Mouse (Mus musculus) splenic B cell, adult 2 months (primary cell): ENCODE measurements around the gene Meaf6.

Source experiments
- DNase-seq: peaks from one replicate; pipeline ENCODE4 v3.0.0-alpha.2; 2011; ENCODE audit warnings: low read depth, low spot score
- H3K27me3 ChIP-seq: 2 replicates; pipeline ENCODE4 v1.6.1; 2012; ENCODE audit warnings: mild to moderate bottlenecking, low read length, moderate library complexity, mixed read lengths; ENCODE audit not compliant: control insufficient read depth, poor library complexity, insufficient read depth, severe bottlenecking
- H3K36me3 ChIP-seq: 2 replicates; pipeline ENCODE4 v1.6.1; 2012; ENCODE audit warnings: mild to moderate bottlenecking, low read length, moderate library complexity, mixed read lengths; ENCODE audit not compliant: control insufficient read depth, poor library complexity, insufficient read depth, severe bottlenecking

Meaf6 gene

DNA sequence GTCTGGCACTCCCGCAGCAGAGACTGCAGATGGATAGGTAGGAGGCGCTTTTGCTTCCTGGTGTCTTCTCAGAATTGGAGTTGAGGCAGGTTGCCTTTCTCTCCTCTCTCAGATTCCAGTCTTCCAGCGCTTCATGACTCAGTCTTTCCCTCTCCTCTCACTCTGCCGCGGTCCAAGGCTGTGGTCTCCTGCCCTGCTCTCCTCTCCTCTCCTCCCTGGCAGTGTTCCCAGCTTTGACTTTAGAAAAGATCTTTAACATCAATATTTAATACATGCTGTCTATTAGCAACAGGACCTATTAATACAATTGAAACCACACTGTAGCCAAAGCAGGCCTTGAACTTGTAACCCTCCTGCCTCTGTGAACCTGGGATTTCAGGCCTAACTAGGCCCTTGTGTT lies 11.1 kb downstream of the Meaf6 start:
- no peaks in the 10 kb centered on the region for H3K27me3 ChIP-seq
- no peaks in the 10 kb centered on the region; the same call in 1 of the 2 replicates for H3K36me3 ChIP-seq
- no peak for DNase-seq

GRCm38 (mm10) chr4:125097412-125097811 lies 12.5 kb downstream of the Meaf6 start:
- no peaks in the 10 kb centered on the region for H3K36me3 ChIP-seq
- H3K27me3 ChIP-seq: no peaks in the 10 kb centered on the region

GRCm38 (mm10) chr4:125099458-125099857 lies 14.5 kb downstream of the Meaf6 start:
- peaks cover 3% of the 10 kb centered on the region; the same call in 1 of the 2 replicates for H3K36me3 ChIP-seq
- H3K27me3 ChIP-seq: no peaks in the 10 kb centered on the region
- peak; percentile 89 for DNase-seq

More at GRCm38 (mm10) chr4:125097412-125097811, 12.5 kb downstream of the Meaf6 start:
- DNase-seq: no peak

DNA sequence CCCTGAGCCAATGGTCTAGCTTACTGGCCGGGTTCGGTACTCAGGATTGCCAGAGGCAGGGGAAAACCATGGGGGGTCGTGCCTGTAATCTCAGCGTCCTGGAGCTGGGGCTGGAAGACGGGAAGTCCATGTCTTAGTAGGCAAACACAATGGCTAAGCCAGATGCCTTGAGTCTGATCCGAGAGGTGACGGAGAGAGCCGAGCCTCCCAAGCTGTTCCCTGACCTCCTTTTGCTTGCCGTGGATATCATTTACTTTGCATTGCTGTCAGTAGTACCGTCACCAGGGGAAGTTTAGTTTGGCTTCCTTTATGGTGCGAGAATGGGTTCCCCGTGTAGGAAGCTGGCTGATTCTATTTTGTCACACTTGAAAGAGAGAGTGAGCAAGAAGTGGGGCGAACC lies 16.4 kb downstream of the Meaf6 start:
- H3K27me3 ChIP-seq: no peaks in the 10 kb centered on the region
- H3K36me3 ChIP-seq: peaks cover 5% of the 10 kb centered on the region
- no peak for DNase-seq

DNA sequence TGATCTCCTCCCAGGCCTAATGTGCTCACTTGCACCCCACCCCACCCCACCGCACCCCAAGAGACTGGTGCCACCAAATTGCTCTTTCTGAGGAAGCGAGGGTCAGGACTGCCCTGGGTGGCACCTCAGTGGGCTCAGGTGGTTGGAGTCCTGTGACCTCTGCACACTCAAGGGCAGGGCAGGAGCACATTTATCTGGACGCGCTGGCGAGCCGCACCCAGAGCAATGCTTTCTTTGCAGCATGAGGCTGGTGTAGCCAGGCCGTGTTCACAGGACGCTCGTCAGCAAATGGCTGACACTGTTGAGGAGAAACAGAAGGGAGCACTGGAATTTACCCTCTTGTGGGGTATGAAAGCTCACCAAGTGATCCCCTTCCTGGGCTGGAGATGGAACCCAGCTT lies 20.4 kb downstream of the Meaf6 start:
- H3K27me3 ChIP-seq: no peaks in the 10 kb centered on the region
- DNase-seq: no peak
- H3K36me3 ChIP-seq: peaks cover 5% of the 10 kb centered on the region

GRCm38 (mm10) chr4:125114638-125115037 lies 29.7 kb downstream of the Meaf6 start:
- H3K27me3 ChIP-seq: no peaks in the 10 kb centered on the region
- H3K36me3 ChIP-seq: peaks cover 10% of the 10 kb centered on the region; the same call in 1 of the 2 replicates
- DNase-seq: peak; percentile 83

GRCm38 (mm10) chr4:125115081-125115480 lies 30.1 kb downstream of the Meaf6 start:
- Histone ChIP-seq H3K27me3 (no peaks in the 10 kb centered on the region), H3K36me3 (peaks cover 14% of the 10 kb centered on the region)
- DNase-seq: peak; percentile 42

- no peaks in the 10 kb centered on the region for H3K27me3 ChIP-seq
- H3K36me3 ChIP-seq: peaks cover 17% of the 10 kb centered on the region
- DNase-seq: no peak
These were observed 30.8 kb downstream of the Meaf6 start for GRCm38 (mm10) chr4:125115710-125116089.

DNA sequence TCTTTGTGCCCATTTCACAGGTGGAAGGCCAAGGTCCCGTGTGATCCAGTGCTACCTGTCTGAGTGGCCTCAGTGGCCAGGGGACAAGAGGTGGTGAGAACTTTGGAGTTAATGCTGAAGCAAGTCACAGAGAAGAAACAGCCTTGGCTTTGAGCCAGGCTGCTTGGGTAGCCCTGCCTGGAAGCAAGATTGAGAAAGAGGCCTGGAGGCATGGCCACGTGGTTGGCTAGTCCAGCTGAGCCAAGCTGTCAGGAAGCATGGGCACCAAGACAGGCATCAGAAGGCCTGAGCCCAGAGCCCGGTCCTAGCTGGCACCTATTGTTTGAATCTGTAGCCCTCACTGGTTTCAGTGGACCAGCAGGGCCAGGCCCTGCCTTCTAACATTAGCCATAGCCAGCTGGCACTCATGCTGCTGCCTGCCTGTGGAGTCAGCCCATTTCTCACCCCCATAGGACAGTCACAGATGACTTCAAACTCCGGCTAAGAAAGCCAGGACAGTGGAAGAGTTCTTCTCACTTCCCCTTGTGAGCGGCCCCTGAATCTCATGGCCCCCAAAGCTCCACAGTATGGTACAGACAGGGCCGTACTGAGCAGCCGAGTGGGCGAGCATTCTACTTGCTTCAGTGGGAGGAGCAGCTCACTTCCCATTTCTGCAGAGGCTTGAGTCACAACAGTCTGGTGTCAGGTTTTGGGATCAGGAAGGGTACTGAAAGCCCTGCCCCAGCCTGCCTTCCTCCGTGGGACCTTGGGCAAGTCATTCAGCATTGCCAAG lies 31.3 kb downstream of the Meaf6 start:
- H3K36me3 ChIP-seq: peaks cover 17% of the 10 kb centered on the region
- peak; percentile 84 for DNase-seq
- no peaks in the 10 kb centered on the region for H3K27me3 ChIP-seq

GRCm38 (mm10) chr4:125116929-125117328 lies 32.0 kb downstream of the Meaf6 start:
- no peak for DNase-seq
- Histone ChIP-seq H3K36me3 (peaks cover 20% of the 10 kb centered on the region), H3K27me3 (no peaks in the 10 kb centered on the region)

DNA sequence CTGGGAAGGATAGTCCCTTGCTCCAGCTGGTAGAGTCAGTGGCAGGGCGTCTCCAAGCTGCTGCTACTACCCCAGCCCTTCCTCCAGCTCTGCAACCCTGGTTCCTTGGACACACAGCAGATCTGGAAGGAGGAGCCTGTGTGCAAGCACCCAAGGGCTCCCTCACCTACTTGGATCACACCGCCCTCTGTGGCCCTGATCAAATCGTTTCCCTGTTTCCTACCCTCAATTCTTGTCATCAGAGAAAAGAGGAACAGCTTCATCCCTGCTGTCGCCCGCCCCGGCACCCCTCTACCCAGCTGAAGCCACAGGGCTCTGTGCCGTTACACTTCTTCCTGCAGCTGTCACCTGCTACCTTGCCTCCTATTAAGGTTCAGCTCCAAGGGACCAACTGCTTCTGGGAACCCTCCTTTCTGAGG lies 33.0 kb downstream of the Meaf6 start:
- Histone ChIP-seq H3K36me3 (peaks cover 24% of the 10 kb centered on the region), H3K27me3 (no peaks in the 10 kb centered on the region)
- DNase-seq: peak; percentile 76

- peak; percentile 33 for DNase-seq
- H3K27me3 ChIP-seq: no peaks in the 10 kb centered on the region
- H3K36me3 ChIP-seq: peaks cover 27% of the 10 kb centered on the region
These were observed 34.1 kb downstream of the Meaf6 start for GRCm38 (mm10) chr4:125119070-125119469.

DNA sequence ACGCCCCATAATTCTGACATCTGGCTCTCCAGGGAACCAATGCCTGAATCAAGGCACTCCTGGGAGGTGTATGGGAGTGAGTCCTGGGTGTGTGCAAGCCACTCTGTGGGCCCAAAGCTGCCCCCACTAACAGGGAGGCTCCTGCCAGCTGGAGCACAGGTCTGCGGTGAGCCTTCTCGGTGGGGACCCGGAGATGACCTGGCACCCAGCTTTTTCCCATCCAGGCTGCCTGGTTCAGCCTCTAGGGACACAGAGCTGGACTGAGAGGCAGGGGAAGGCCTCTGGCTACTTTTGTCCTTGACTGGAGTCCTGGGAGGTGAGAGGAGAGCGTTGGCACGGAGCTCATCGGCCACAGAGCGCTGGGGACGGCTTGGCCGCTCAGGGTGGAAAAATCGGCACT lies 34.8 kb downstream of the Meaf6 start:
- no peak for DNase-seq
- Histone ChIP-seq H3K36me3 (peaks cover 27% of the 10 kb centered on the region), H3K27me3 (no peaks in the 10 kb centered on the region)

- no peaks in the 10 kb centered on the region for H3K27me3 ChIP-seq
- peak; percentile 63 for DNase-seq
- H3K36me3 ChIP-seq: peaks cover 41% of the 10 kb centered on the region
These were observed 37.7 kb downstream of the Meaf6 start for GRCm38 (mm10) chr4:125122431-125123278.

DNA sequence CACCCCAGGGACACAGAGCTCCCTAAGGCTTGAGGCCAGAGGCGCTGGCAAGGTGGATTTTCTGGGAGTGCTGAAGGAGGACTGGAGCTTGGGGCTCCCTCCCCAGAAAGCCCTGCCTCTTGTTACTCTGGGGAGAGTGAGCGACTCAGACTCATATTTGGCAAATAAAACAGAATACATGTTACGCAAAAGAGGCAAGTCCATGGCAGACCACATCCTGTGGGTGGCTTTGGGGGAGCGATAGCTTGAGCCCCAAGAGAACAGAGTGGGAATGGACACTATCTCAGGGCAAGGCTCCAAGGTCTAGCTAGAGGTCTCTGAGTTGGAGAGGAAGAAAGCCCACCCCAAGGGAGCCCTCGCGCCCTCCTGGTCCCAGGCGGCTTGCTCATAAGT lies 38.3 kb downstream of the Meaf6 start:
- peak; percentile 60 for DNase-seq
- peaks cover 41% of the 10 kb centered on the region for H3K36me3 ChIP-seq
- no peaks in the 10 kb centered on the region for H3K27me3 ChIP-seq
